13 mouse cellular contexts compared by ENCODE assay signal in the genomic region with DNA sequence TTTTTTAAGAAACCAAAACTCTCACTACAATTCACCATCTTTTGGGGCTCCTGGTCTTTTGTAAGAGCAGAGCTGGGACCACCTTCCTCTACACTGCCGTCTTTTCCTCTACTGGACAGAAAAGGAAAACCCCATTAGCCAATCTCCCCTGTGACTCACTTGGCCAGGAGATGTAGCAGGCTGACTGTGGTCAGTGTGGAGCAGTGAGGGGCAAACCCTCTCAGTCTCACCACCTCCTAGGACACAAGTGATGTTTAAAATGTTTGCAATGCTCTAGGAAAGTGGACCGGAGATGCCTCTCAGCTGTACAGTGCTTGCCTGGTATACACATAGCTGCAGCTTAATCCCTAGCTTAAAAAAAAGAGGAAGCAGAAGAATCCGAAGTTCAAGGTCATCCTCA.
DNase-seq lines count a peak whose midpoint lies in the region; ATAC-seq and TF ChIP-seq lines count a peak whose summit lies in the region.
"Had no signal": no experiment of that assay in that cellular context is flagged by ENCODE, and none has a peak within 500 bp of the region (broad histone marks: within the 10 kb centered on the region; RNA-seq: fewer than 3 reads in every experiment).

No protein-coding gene starts in this region.

- H3K27ac ChIP-seq in forebrain, postnatal 0 days (ENCODE audit: low read depth, low read length): no peak overlapping the region
- no peak overlapping the region for H3K27ac ChIP-seq in forebrain, embryonic 15.5 days (replicated peaks)
- no peak overlapping the region for H3K27ac ChIP-seq in lung, embryonic 14.5 days (ENCODE audit: low read depth)
- H3K27ac ChIP-seq in stomach, postnatal 0 days (replicated peaks): no peak overlapping the region
- H3K27ac ChIP-seq: hindbrain, embryonic 15.5 days; left cerebral cortex, adult 2 months; liver, embryonic 13.5 days; macrophage; midbrain, embryonic 12.5 days had no signal

- no peak overlapping the region for H3K4me3 ChIP-seq in forebrain, postnatal 0 days (ENCODE audit: low read depth, low read length)
- no peak overlapping the region for H3K4me3 ChIP-seq in forebrain, embryonic 15.5 days
- no peak overlapping the region for H3K4me3 ChIP-seq in lung, embryonic 14.5 days (ENCODE audit: low read depth, low read length)
- no peak overlapping the region for H3K4me3 ChIP-seq in stomach, postnatal 0 days (ENCODE audit: low read depth, low read length)
- H3K4me3 ChIP-seq: midbrain, embryonic 12.5 days had no signal

- 43% methylated on average over 3 of the region's 3 CpGs for WGBS in forebrain, postnatal 0 days
- WGBS in forebrain, embryonic 15.5 days: 42% methylated on average over 3 of the region's 3 CpGs
- 32% methylated on average over 3 of the region's 3 CpGs for WGBS in lung, embryonic 14.5 days
- WGBS in stomach, postnatal 0 days: 34% methylated on average over 3 of the region's 3 CpGs

- TF ChIP-seq CTCF in forebrain, postnatal 0 days (IDR thresholded peaks at IDR 0.05; ENCODE audit: low read depth): 0 out of 2 replicates have a peak, but pooled peaks have one; percentile 4
- no peak; the same call in 1 of the 2 replicates for TF ChIP-seq CTCF in lung, embryonic 14.5 days (IDR thresholded peaks at IDR 0.05; ENCODE audit: low read depth)
- TF ChIP-seq CTCF in stomach, postnatal 0 days (IDR thresholded peaks at IDR 0.05; ENCODE audit: low read depth): peak; percentile 35

- no peak for ATAC-seq in forebrain, postnatal 0 days
- no peak; the same call in 1 of the 2 replicates for ATAC-seq in forebrain, embryonic 15.5 days (replicated peaks)
- ATAC-seq in lung, embryonic 14.5 days (ENCODE audit: insufficient read depth): peak; percentile 33; the same call in 1 of the 2 replicates
- ATAC-seq in stomach, postnatal 0 days (ENCODE audit: low FRiP score, low TSS enrichment): no peak

- no peaks in the 10 kb centered on the region for H3K4me1 ChIP-seq in forebrain, postnatal 0 days (ENCODE audit: insufficient read depth)
- peaks cover 9% of the 10 kb centered on the region; the same call in 1 of the 2 replicates for H3K4me1 ChIP-seq in forebrain, embryonic 15.5 days
- H3K4me1 ChIP-seq in lung, embryonic 14.5 days (ENCODE audit: insufficient read depth): 0 out of 2 replicates have a peak, but pooled peaks cover 6% of the 10 kb centered on the region
- no peaks in the 10 kb centered on the region for H3K4me1 ChIP-seq in stomach, postnatal 0 days (replicated peaks; ENCODE audit: control insufficient read depth, insufficient read depth)
- H3K4me1 ChIP-seq: liver, embryonic 13.5 days had no signal

- H3K9me3 ChIP-seq in forebrain, postnatal 0 days (ENCODE audit: low read length): no peaks in the 10 kb centered on the region
- H3K9me3 ChIP-seq in forebrain, embryonic 15.5 days: no peaks in the 10 kb centered on the region
- no peaks in the 10 kb centered on the region for H3K9me3 ChIP-seq in lung, embryonic 14.5 days (ENCODE audit: low read depth, low read length)
- no peaks in the 10 kb centered on the region for H3K9me3 ChIP-seq in stomach, postnatal 0 days (ENCODE audit: control insufficient read depth, low read length)
- H3K9me3 ChIP-seq: embryonic facial prominence, embryonic 15.5 days; hindbrain, embryonic 15.5 days; liver, embryonic 13.5 days; midbrain, embryonic 12.5 days had no signal

- no peak for DNase-seq in forebrain, postnatal 0 days
- DNase-seq in lung, embryonic 14.5 days: no peak
- no peak for DNase-seq in lung, postnatal 14 days
- DNase-seq in NIH3T3 (ENCODE audit: low read depth): peak; percentile 65
- DNase-seq in stomach, postnatal 0 days (ENCODE audit: low spot score): no peak
- no peak for DNase-seq in embryo, embryonic 9.5 days (ENCODE audit: extremely low spot score)

- no peaks in the 10 kb centered on the region for H3K36me3 ChIP-seq in forebrain, postnatal 0 days (ENCODE audit: insufficient read depth)
- no peaks in the 10 kb centered on the region for H3K36me3 ChIP-seq in forebrain, embryonic 15.5 days
- no peaks in the 10 kb centered on the region for H3K36me3 ChIP-seq in lung, embryonic 14.5 days (ENCODE audit: insufficient read depth)
- no peaks in the 10 kb centered on the region for H3K36me3 ChIP-seq in stomach, postnatal 0 days (ENCODE audit: control insufficient read depth, insufficient read depth, low read length)
- H3K36me3 ChIP-seq: embryonic facial prominence, embryonic 15.5 days; hindbrain, embryonic 15.5 days; liver, embryonic 13.5 days; midbrain, embryonic 12.5 days had no signal

- no peak for TF ChIP-seq EP300 in stomach, postnatal 0 days (optimal IDR thresholded peaks at IDR 0.05)

- H3K9ac ChIP-seq in forebrain, postnatal 0 days: no peak overlapping the region
- H3K9ac ChIP-seq in forebrain, embryonic 15.5 days (replicated peaks): no peak overlapping the region
- no peak overlapping the region for H3K9ac ChIP-seq in lung, embryonic 14.5 days
- no peak overlapping the region for H3K9ac ChIP-seq in stomach, postnatal 0 days (ENCODE audit: low read length)
- H3K9ac ChIP-seq: hindbrain, embryonic 15.5 days; liver, embryonic 13.5 days; midbrain, embryonic 12.5 days had no signal

- no peaks in the 10 kb centered on the region for H3K27me3 ChIP-seq in forebrain, postnatal 0 days (ENCODE audit: insufficient read depth, low read length)
- H3K27me3 ChIP-seq in forebrain, embryonic 15.5 days: no peaks in the 10 kb centered on the region
- no peaks in the 10 kb centered on the region for H3K27me3 ChIP-seq in lung, embryonic 14.5 days (ENCODE audit: insufficient read depth, low read length)
- no peaks in the 10 kb centered on the region for H3K27me3 ChIP-seq in stomach, postnatal 0 days (ENCODE audit: control insufficient read depth, insufficient read depth, low read length)
- H3K27me3 ChIP-seq: hindbrain, embryonic 15.5 days; liver, embryonic 13.5 days; midbrain, embryonic 12.5 days had no signal

- no peak overlapping the region for H3K4me2 ChIP-seq in forebrain, postnatal 0 days (ENCODE audit: low read depth)
- H3K4me2 ChIP-seq in forebrain, embryonic 15.5 days (replicated peaks): no peak overlapping the region
- H3K4me2 ChIP-seq in lung, embryonic 14.5 days: no peak overlapping the region
- no peak overlapping the region for H3K4me2 ChIP-seq in stomach, postnatal 0 days (replicated peaks; ENCODE audit: low read depth)
